Mouse (Mus musculus) right cerebral cortex, postnatal 14 days (tissue): ENCODE data around the gene Gapdhs.
A peak's percentile ranks its signal among the peaks of the same experiment; 100 is the strongest.
"Not testable (repeated sequence)": the region's sequence is repeated elsewhere in the genome, so short reads cannot be mapped to it uniquely, and the experiment has no call there.

ENCODE experiments used
- DNase-seq: peaks from one replicate; pipeline ENCODE4 v3.0.0; 2022

Gene Gapdhs

GRCm38 (mm10) chr7:30742570-30742969 lies 911 bp downstream of the Gapdhs start:
- not testable (repeated sequence) for DNase-seq

- no peak for DNase-seq
Measured at GRCm38 (mm10) chr7:30736211-30736610, 7.3 kb downstream of the Gapdhs start.

- DNase-seq: not testable (repeated sequence)
Measured at GRCm38 (mm10) chr7:30730064-30730722, 13.3 kb downstream of the Gapdhs start.

- DNase-seq: peak; percentile 95
Measured at GRCm38 (mm10) chr7:30729396-30730063, 14.0 kb downstream of the Gapdhs start, which contains the start of gene Tmem147. Gene Tmem147, minus strand, starts transcription at chr7:30729540.

DNA sequence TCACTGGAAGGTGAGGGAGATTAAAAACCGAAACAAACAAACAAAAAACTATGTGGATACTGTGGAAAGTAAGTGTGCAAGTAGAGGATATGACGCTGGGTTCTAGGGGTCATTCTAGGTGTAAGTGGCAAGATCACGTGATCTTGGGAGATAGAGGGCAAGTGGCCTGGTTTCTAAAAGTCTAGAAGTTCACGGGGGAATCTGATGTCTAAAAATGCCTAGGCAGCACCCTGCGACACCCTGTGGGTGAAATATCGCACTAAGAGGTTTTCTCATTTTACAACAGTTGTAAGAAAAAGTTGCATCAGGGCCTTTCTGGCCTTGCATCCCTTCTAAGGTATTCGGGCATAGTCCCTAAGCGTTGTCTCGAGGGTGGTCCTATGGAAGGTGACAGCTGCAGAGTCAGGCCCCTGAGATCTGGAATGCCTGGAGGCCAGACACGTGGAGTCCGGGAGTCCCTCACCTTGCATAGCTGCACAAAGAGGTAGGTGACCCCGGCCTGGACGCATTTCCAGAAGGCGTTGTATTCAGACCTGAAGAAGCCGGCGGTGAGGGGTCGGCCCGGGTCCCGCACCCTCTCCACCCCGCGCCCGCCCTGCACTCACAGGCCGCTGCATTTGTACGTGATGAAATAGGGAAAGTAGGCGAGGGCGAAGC lies 14.6 kb downstream of the Gapdhs start:
- DNase-seq: no peak

- DNase-seq: no peak
Measured at GRCm38 (mm10) chr7:30728214-30728613, 15.3 kb downstream of the Gapdhs start.

GRCm38 (mm10) chr7:30723274-30723953 lies 20.1 kb downstream of the Gapdhs start:
- no peak for DNase-seq

- no peak for DNase-seq
Measured at GRCm38 (mm10) chr7:30721286-30721685, 22.2 kb downstream of the Gapdhs start.

DNA sequence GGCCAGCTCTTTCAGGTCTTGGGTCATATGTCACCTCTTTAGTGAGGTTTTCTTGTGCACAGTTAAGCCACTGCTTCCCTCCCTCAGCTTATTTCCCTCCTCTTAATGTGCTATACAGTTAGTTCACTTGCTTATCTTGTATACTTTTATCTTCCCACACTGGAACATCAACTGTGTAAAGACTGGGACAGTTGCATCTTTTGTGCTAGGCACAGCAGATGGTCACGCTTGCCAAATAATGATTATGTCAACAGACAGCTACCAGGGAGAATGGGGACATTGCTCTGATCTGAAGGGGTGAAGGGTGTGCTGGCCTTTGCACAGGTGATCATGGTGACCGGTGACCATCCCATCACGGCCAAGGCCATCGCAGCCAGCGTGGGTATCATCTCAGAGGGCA lies 23.8 kb downstream of the Gapdhs start:
- DNase-seq: no peak

DNA sequence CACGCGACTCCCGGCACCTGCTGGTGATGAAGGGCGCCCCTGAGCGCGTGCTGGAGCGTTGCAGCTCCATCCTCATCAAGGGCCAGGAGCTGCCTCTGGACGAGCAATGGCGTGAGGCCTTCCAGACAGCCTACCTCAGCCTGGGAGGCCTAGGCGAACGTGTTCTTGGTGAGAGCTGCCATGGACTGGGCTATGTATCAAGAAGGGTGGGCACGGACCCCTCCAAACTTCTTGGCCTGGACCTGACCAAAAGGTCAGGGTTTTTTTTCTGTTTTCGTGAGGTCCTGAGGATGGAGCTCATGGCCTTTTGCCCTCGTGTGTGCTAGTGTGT lies 25.8 kb downstream of the Gapdhs start:
- no peak for DNase-seq

DNA sequence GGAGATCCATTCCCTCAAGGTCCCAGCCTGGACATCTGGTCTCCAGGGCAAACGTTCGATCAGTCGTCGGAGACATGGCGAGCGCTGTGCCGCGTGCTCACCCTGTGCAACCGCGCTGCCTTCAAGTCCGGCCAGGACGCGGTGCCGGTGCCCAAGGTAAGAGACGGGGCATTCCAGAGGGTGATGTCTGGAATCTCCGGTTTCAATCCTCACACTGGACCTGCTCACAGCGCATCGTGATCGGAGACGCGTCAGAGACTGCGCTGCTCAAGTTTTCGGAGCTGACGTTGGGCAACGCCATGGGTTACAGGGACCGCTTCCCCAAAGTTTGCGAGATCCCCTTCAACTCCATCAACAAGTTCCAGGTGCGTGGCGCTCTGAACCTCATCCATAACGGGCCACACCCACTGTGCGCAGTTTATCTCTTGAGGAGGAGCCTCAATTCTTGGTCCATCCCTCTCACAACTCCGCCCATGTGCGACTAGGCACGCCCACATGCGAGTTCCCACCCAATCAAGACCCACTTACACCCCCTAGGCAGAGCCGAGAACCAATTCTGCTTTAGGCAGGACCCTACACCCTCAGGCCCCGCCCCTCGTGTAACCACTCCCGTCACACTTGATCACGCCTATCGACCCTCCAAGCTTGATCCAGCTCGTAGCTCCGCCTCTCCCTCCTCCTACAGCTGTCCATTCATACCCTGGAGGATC lies 26.3 kb downstream of the Gapdhs start:
- peak; percentile 48 for DNase-seq

DNA sequence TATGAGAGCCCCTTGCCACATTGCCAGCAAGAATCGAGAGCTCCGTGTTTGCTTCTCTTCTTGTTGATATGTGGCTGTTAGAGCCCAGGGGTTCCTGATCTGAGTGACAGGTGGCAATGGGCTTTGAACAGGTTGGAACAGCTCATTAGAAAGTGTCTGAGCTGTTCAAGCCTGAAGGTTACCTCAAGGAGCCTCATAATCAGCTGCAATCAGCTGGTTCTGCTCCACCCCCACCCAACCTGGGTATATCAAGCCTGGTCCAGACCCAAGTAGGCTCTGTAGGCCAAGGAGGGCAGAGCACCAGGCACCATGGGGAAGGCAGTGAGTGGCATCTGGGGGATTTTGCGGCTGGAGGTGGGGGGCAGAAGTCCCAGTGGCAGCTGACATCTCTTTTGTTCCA lies 31.5 kb downstream of the Gapdhs start, which contains the start of gene Atp4a:
Gene Atp4a, plus strand, starts transcription at position 268 of the 400 bp plus-strand sequence.
- no peak for DNase-seq

GRCm38 (mm10) chr7:30707441-30707840 lies 36.0 kb downstream of the Gapdhs start:
- no peak for DNase-seq

DNA sequence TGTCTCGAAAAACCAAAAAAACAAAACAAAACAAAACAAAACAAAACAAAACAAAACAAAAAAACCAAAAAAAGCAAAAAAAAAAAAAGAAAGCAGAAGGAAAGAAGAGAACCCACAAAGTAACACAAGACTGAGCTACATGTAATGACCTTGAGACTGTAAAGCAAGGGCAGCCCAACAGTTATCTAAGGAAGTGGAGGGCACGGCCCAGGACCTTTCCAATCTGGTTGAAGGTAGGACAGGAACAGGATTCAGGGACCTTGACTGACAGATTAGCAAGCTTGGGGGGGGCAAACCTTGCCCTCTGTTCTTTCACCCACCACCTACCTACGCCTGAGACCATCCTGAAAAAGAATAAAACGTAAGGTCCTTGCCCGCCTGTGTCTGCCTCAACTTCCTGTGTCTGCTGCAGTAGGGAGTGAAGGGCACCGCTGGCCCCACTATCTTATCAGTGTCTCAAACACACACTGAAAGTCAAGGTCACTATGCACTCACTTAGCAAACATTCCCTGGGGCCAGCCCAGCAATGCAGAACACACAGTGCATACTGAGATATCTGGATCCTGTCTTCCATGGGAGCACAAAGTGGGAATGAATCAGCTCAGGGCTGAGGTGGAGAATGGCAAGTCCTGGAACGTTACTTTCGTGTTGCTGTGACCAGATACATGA lies 37.1 kb downstream of the Gapdhs start:
- DNase-seq: no peak

- DNase-seq: no peak
Measured at GRCm38 (mm10) chr7:30698589-30698988, 44.9 kb downstream of the Gapdhs start, which contains the start of gene 2200002J24Rik. Gene 2200002J24Rik, plus strand, starts transcription at chr7:30698926.

DNA sequence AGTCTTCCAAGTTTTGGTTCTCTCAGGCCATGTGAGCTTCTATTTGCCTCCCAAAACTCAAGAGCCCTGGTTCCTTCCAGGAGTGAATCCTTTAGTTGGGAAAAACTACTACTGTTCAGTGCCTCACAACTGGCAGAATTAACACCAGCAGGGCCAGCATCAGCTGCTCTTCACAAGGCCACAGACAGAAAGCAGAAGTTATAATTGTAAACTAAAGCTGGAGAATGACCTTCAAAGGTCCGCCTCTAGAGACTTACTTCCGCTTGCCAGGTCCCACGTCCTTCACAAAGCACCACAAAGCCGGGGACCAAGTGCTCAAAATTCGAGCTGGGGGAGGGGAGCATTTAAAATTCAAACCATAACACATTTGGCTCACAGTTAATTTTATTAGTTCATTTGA lies 45.4 kb downstream of the Gapdhs start:
- no peak for DNase-seq

DNA sequence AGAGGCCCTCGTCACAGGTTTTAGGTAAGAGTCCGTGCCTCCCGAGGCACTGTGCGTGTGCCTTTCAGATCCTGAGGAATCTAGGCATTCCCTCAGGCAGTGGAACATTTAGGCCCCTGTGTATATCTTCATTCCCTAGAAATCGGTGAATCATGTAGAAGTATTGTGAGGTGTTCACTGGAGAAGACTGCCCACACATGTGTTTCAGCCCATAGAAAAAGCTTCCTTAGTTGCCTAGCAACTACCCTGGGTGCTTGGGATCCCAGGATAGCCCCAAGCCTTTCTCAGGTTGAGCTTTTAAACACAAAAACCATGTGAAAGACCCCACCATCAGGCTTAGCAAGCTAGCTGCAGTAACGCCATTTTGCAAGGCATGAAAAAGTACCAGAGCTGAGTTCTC lies 55.2 kb downstream of the Gapdhs start:
- no peak for DNase-seq

DNA sequence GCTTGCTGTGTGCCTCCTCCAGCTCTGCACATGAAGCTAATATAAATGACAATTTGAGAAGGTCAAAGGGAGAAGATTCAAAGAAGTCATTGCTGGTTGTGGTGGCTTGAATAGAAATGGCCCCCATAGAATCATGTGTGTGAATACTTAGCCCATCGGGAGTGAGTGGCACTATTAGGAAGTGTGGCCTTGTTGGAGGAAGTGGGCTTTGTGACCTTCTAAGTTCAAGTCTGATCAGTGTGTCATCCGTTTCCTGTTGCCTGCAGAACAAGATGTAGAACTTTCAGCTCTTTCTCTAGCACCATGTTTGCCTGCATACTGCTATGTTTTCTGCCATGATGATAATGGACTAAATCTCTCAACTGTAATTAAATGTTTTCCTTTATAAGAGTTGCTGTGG lies 60.1 kb downstream of the Gapdhs start:
- no peak for DNase-seq

- DNase-seq: no peak
Measured at GRCm38 (mm10) chr7:30681897-30682296, 61.6 kb downstream of the Gapdhs start.
